Mouse (Mus musculus): ENCODE results near the gene Fndc1.

- TF ChIP-seq POLR2A (IDR thresholded peaks at IDR 0.05; ENCODE audit: extremely low read depth, insufficient read depth, low read length): no peak
- no peak for TF ChIP-seq CTCF (IDR thresholded peaks at IDR 0.05; ENCODE audit: extremely low read depth, insufficient read depth, low read length)
Measured at GRCm38 (mm10) chr17:7814433-7814832, 12.7 kb downstream of the Fndc1 start.
